Mouse (Mus musculus) liver, adult 2 months (tissue): ENCODE measurements around the gene Vsig8.

Experiments
- CTCF ChIP-seq: fragments of 200-500 bp; IDR thresholded peaks from 2 replicates; pipeline ENCODE4 v1.5.1; 2011; ENCODE audit warnings: low read depth, low read length, control low read depth
- POLR2A ChIP-seq: fragments of 200-500 bp; IDR thresholded peaks from 2 replicates; pipeline ENCODE4 v1.6.1; 2011; ENCODE audit warnings: low read length, control low read depth; ENCODE audit not compliant: insufficient read depth; ENCODE audit errors: extremely low read depth

DNA sequence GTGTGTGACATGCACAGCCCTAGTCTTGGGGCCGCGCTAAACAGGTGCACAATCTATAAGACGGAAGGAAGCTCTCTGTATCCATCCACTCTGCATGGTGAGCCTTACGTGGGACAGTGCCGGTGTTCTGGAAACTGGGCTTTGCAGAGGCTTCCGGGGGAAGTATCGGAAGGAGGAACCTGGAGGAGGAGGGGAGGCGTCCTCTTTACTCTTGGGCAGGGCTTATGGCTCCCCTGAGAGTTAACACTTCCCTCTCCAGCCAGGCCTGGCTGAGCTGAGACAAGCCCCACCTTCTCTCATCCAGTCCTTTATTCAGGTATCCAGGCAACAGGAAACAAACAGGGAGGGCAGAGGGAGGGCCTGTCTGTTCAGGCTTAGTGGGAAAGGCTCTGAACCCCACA lies 5.2 kb upstream of the Vsig8 start:
- TF ChIP-seq POLR2A: no peak
- TF ChIP-seq CTCF: no peak
